Mouse (Mus musculus) forebrain, postnatal 0 days (tissue): ENCODE results near the gene Gm21887. TPM values are rescaled to one million over a fixed set of nuclear protein-coding genes. Genes with fewer than 3 reads are reported as not detected.
"Not testable (repeated sequence)": the region's sequence is repeated elsewhere in the genome, so short reads cannot be mapped to it uniquely, and the experiment has no call there.

Experiments
- ATAC-seq: fragments of 200-750 bp; cut with Nextera tagmentation; 2 replicates; pipeline ENCODE4 v1.8.0; 2017; ENCODE audit warnings: mild to moderate bottlenecking, moderate library complexity
- DNase-seq: peaks from one replicate; pipeline ENCODE4 v3.0.0-alpha.2; 2015
- H3K27ac ChIP-seq: fragments of 300-500 bp; sonication (generic); 2 replicates; pipeline ENCODE4 v1.5.1; 2014; ENCODE audit warnings: low read depth, mild to moderate bottlenecking, antibody characterized with exemption, low read length, moderate library complexity, mixed read lengths
- H3K27me3 ChIP-seq: fragments of 300-500 bp; sonication (generic); 2 replicates; pipeline ENCODE4 v1.6.1; 2014; ENCODE audit warnings: mild to moderate bottlenecking, low read length, mixed read lengths; ENCODE audit not compliant: insufficient read depth
- H3K36me3 ChIP-seq: fragments of 300-500 bp; sonication (generic); 2 replicates; pipeline ENCODE4 v1.6.1; 2014; ENCODE audit warnings: mild to moderate bottlenecking, moderate library complexity; ENCODE audit not compliant: insufficient read depth
- H3K4me1 ChIP-seq: fragments of 300-500 bp; sonication (generic); 2 replicates; pipeline ENCODE4 v1.6.1; 2014; ENCODE audit warnings: antibody characterized with exemption; ENCODE audit not compliant: insufficient read depth
- H3K4me2 ChIP-seq: fragments of 300-500 bp; sonication (generic); 2 replicates; pipeline ENCODE4 v1.6.1; 2014; ENCODE audit warnings: low read depth, mild to moderate bottlenecking, moderate library complexity
- H3K4me3 ChIP-seq: fragments of 300-500 bp; sonication (generic); 2 replicates; pipeline ENCODE4 v1.5.1; 2014; ENCODE audit warnings: low read depth, low read length, mixed read lengths
- H3K9ac ChIP-seq: fragments of 300-500 bp; sonication (generic); 2 replicates; pipeline ENCODE4 v1.6.1; 2014; ENCODE audit warnings: mild to moderate bottlenecking
- H3K9me3 ChIP-seq: fragments of 300-500 bp; sonication (generic); 2 replicates; pipeline ENCODE4 v1.6.1; 2016; ENCODE audit warnings: low read length
- CTCF ChIP-seq: sonication (generic); IDR thresholded peaks from 2 replicates; pipeline ENCODE4 v1.5.1; 2016; ENCODE audit warnings: antibody characterized with exemption, control low read depth, low read depth
- WGBS: fragments of 180-500 bp; shearing (Covaris S2); extraction: QIAGEN DNeasy Blood & Tissue Kit; methylation state at CpG from one replicate; pipeline ENCODE4 v1.1.7; 2014; 5-methylcytosine and 5-hydroxymethylcytosine counted together
- polyA plus RNA-seq: library from polyadenylated mRNA; unstranded; fragments of >200 nt; fragmentation: Nextera tagmentation; extraction: Ambion mirVana; gene quantifications from 2 replicates; pipeline ENCODE4 v1.2.1, GENCODE M21; 2015
- total RNA-seq: library from RNA; depleted of rRNA; stranded (reverse); fragments of >200 nt; gene quantifications from 2 replicates; pipeline ENCODE4 v1.2.3, GENCODE M21; 2014

Gm21887 gene
- total and polyA plus RNA-seq, 2 experiments from 2014 or later, result 39.7 to 231 TPM

GRCm38 (mm10) chrX:169980809-169981289 is 28.6 kb upstream of the Gm21887 start:
- Histone ChIP-seq H3K27me3 (peaks cover 12% of the 10 kb centered on the region; the same call in 1 of the 2 replicates), H3K9me3 (0 out of 2 replicates have a peak, but pooled peaks cover 4% of the 10 kb centered on the region), H3K4me3 (no peak overlapping the region), H3K4me1 (no peaks in the 10 kb centered on the region), H3K27ac (no peak overlapping the region), H3K36me3 (peaks cover 4% of the 10 kb centered on the region; the same call in 1 of the 2 replicates), H3K4me2 (no peak overlapping the region), H3K9ac (no peak overlapping the region)
- TF ChIP-seq CTCF, result no peak
- ATAC-seq, result no peak
- WGBS, result 52% methylated on average over 12 of the region's 12 CpGs
- no peak for DNase-seq

- ATAC-seq, H3K27ac ChIP-seq, H3K4me1 ChIP-seq, H3K36me3 ChIP-seq, H3K9me3 ChIP-seq, DNase-seq, H3K4me3 ChIP-seq, H3K9ac ChIP-seq: not testable (repeated sequence)
- peaks cover 12% of the 10 kb centered on the region; the same call in 1 of the 2 replicates for H3K27me3 ChIP-seq
- 51% methylated on average over 19 of the region's 19 CpGs for WGBS
- 0 out of 2 replicates have a peak overlapping the region, but pooled peaks have one; percentile 4 for H3K4me2 ChIP-seq
Observed at GRCm38 (mm10) chrX:169981761-169982181, 27.7 kb upstream of the Gm21887 start.

GRCm38 (mm10) chrX:169982606-169983400 is 26.7 kb upstream of the Gm21887 start:
- not testable (repeated sequence) for ATAC-seq, H3K4me1 ChIP-seq, H3K4me2 ChIP-seq, H3K9ac ChIP-seq, H3K27ac ChIP-seq, H3K36me3 ChIP-seq, H3K4me3 ChIP-seq, H3K9me3 ChIP-seq
- WGBS, result 55% methylated on average over 23 of the region's 23 CpGs
- H3K27me3 ChIP-seq, result peaks cover 12% of the 10 kb centered on the region; the same call in 1 of the 2 replicates
- DNase-seq, result peak; percentile 15

- H3K4me1 ChIP-seq, H3K9me3 ChIP-seq, ATAC-seq, H3K4me3 ChIP-seq, H3K9ac ChIP-seq, H3K27ac ChIP-seq, H3K4me2 ChIP-seq: not testable (repeated sequence)
- H3K27me3 ChIP-seq, result peaks cover 12% of the 10 kb centered on the region; the same call in 1 of the 2 replicates
- H3K36me3 ChIP-seq, result peaks cover 10% of the 10 kb centered on the region
- 54% methylated on average over 19 of the region's 19 CpGs for WGBS
- peak; percentile 21 for DNase-seq
Observed at GRCm38 (mm10) chrX:169983401-169984165, 25.9 kb upstream of the Gm21887 start.

GRCm38 (mm10) chrX:169984331-169984730 is 25.1 kb upstream of the Gm21887 start:
- H3K27me3 ChIP-seq, result peaks cover 18% of the 10 kb centered on the region; the same call in 1 of the 2 replicates
- not testable (repeated sequence) for DNase-seq, H3K27ac ChIP-seq, H3K4me1 ChIP-seq, H3K4me3 ChIP-seq, ATAC-seq, H3K9ac ChIP-seq, H3K4me2 ChIP-seq
- H3K36me3 ChIP-seq, result peaks cover 16% of the 10 kb centered on the region
- peaks cover 14% of the 10 kb centered on the region for H3K9me3 ChIP-seq
- WGBS, result 70% methylated on average over 7 of the region's 7 CpGs

GRCm38 (mm10) chrX:169984853-169985252 is 24.6 kb upstream of the Gm21887 start:
- Histone ChIP-seq H3K27me3 (peaks cover 18% of the 10 kb centered on the region; the same call in 1 of the 2 replicates), H3K9me3 (peaks cover 15% of the 10 kb centered on the region), H3K36me3 (peaks cover 16% of the 10 kb centered on the region)
- 75% methylated on average over 21 of the region's 21 CpGs for WGBS
- H3K27ac ChIP-seq, H3K4me2 ChIP-seq, DNase-seq, H3K9ac ChIP-seq, ATAC-seq, H3K4me3 ChIP-seq, H3K4me1 ChIP-seq: not testable (repeated sequence)

GRCm38 (mm10) chrX:169985796-169986195 is 23.7 kb upstream of the Gm21887 start:
- peaks cover 18% of the 10 kb centered on the region; the same call in 1 of the 2 replicates for H3K27me3 ChIP-seq
- WGBS, result 77% methylated on average over 18 of the region's 18 CpGs
- peaks cover 16% of the 10 kb centered on the region for H3K36me3 ChIP-seq
- not testable (repeated sequence) for H3K9ac ChIP-seq, H3K4me3 ChIP-seq, DNase-seq, H3K4me1 ChIP-seq, H3K4me2 ChIP-seq, H3K27ac ChIP-seq, ATAC-seq
- H3K9me3 ChIP-seq, result peaks cover 23% of the 10 kb centered on the region

GRCm38 (mm10) chrX:169986519-169987367 is 22.7 kb upstream of the Gm21887 start:
- Histone ChIP-seq H3K27ac (peak overlapping the region; percentile 54), H3K4me3 (peak overlapping the region; percentile 30), H3K9ac (peak overlapping the region; percentile 47), H3K9me3 (peaks cover 23% of the 10 kb centered on the region), H3K27me3 (peaks cover 12% of the 10 kb centered on the region; the same call in 1 of the 2 replicates), H3K36me3 (peaks cover 16% of the 10 kb centered on the region), H3K4me2 (peak overlapping the region; percentile 47)
- DNase-seq, result peak; percentile 79
- ATAC-seq, result peak; percentile 94
- 24% methylated on average over 47 of the region's 51 CpGs for WGBS
- not testable (repeated sequence) for H3K4me1 ChIP-seq

GRCm38 (mm10) chrX:169987368-169987837 is 22.1 kb upstream of the Gm21887 start:
- not testable (repeated sequence) for H3K4me1 ChIP-seq, H3K27me3 ChIP-seq, H3K27ac ChIP-seq, H3K4me3 ChIP-seq, H3K9ac ChIP-seq
- DNase-seq (peak; percentile 60), ATAC-seq (peak; percentile 3; the same call in 1 of the 2 replicates)
- WGBS, result 76% methylated on average over 28 of the region's 28 CpGs
- H3K9me3 ChIP-seq, result peaks cover 27% of the 10 kb centered on the region
- H3K4me2 ChIP-seq, result peak overlapping the region; percentile 25; the same call in 1 of the 2 replicates
- H3K36me3 ChIP-seq, result peaks cover 16% of the 10 kb centered on the region
